Comparison of ENCODE assay signal across 24 mouse cellular contexts in the genomic region with DNA sequence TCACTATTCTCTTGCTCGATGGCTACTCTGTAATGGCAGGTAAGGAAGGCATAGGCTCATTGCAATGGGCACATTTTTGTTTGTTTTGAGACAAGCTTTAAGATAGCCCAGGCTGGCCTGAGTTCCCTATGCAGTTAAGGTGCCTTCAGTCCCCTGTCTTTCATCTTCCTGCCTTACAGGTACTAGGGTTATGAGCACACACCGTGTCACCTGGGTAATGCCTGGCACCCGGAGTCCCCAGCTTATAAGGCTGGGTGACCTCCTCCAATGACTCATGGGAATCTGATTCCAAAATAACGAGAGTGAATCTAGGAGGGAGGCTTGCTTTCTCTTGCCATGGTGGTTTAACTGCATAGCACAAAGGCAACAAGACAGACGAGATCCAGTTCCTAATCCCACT. TPM values are rescaled to one million over a fixed set of nuclear protein-coding genes. Genes with fewer than 3 reads are reported as not detected.
DNase-seq lines count a peak whose midpoint lies in the region; ATAC-seq and TF ChIP-seq lines count a peak whose summit lies in the region.
"Had no signal": no experiment of that assay in that cellular context is flagged by ENCODE, and none has a peak within 500 bp of the region (broad histone marks: within the 10 kb centered on the region; RNA-seq: fewer than 3 reads in every experiment).

No protein-coding gene starts in this region.

- H3K27me3 ChIP-seq in heart, embryonic 11.5 days (ENCODE audit: control insufficient read depth, insufficient read depth, low read length) = no peaks in the 10 kb centered on the region
- no peaks in the 10 kb centered on the region for H3K27me3 ChIP-seq in kidney, adult 2 months (replicated peaks; ENCODE audit: control insufficient read depth, insufficient read depth, low read length)
- H3K27me3 ChIP-seq in kidney, embryonic 15.5 days = no peaks in the 10 kb centered on the region
- H3K27me3 ChIP-seq in neural tube, embryonic 14.5 days (ENCODE audit: control insufficient read depth, insufficient read depth, low read length) = no peaks in the 10 kb centered on the region
- H3K27me3 ChIP-seq in neural tube, embryonic 15.5 days (replicated peaks) = no peaks in the 10 kb centered on the region
- H3K27me3 ChIP-seq: CH12.LX; embryonic facial prominence, embryonic 12.5 days; forebrain, embryonic 13.5 days; forebrain, embryonic 15.5 days; Patski had no signal

- no peak overlapping the region for H3K4me2 ChIP-seq in heart, embryonic 11.5 days
- no peak overlapping the region for H3K4me2 ChIP-seq in kidney, embryonic 15.5 days
- H3K4me2 ChIP-seq in neural tube, embryonic 14.5 days (ENCODE audit: low read depth, low read length) = no peak overlapping the region
- H3K4me2 ChIP-seq in neural tube, embryonic 15.5 days = no peak overlapping the region
- H3K4me2 ChIP-seq: embryonic facial prominence, embryonic 12.5 days; forebrain, embryonic 13.5 days; forebrain, embryonic 15.5 days had no signal

- no peak for TF ChIP-seq POLR2A in kidney, adult 2 months (IDR thresholded peaks at IDR 0.05; ENCODE audit: low read depth, low read length)

- WGBS in heart, embryonic 11.5 days (ENCODE audit: insufficient replicate concordance) = 82% methylated on average over 5 of the region's 5 CpGs
- WGBS in kidney, adult 2 months = 69% methylated on average over 5 of the region's 5 CpGs
- 77% methylated on average over 5 of the region's 5 CpGs for whole genome bisulfite sequencing in kidney, embryonic 15.5 days
- 75% methylated on average over 5 of the region's 5 CpGs for WGBS in neural tube, embryonic 14.5 days
- 75% methylated on average over 5 of the region's 5 CpGs for WGBS in neural tube, embryonic 15.5 days

- no peak overlapping the region for H3K9ac ChIP-seq in heart, embryonic 11.5 days (ENCODE audit: low read depth, low read length)
- no peak overlapping the region for H3K9ac ChIP-seq in kidney, embryonic 15.5 days
- H3K9ac ChIP-seq in neural tube, embryonic 14.5 days (replicated peaks; ENCODE audit: low read depth, low read length) = no peak overlapping the region
- no peak overlapping the region for H3K9ac ChIP-seq in neural tube, embryonic 15.5 days (replicated peaks)
- H3K9ac ChIP-seq: embryonic facial prominence, embryonic 12.5 days; forebrain, embryonic 13.5 days; forebrain, embryonic 15.5 days had no signal

- H3K36me3 ChIP-seq in heart, embryonic 11.5 days (ENCODE audit: control insufficient read depth, insufficient read depth, low read length) = no peaks in the 10 kb centered on the region
- H3K36me3 ChIP-seq in kidney, adult 2 months (ENCODE audit: control insufficient read depth, insufficient read depth, low read length) = no peaks in the 10 kb centered on the region
- H3K36me3 ChIP-seq in kidney, embryonic 15.5 days = no peaks in the 10 kb centered on the region
- no peaks in the 10 kb centered on the region for H3K36me3 ChIP-seq in neural tube, embryonic 14.5 days (ENCODE audit: control insufficient read depth, insufficient read depth, low read length)
- H3K36me3 ChIP-seq in neural tube, embryonic 15.5 days = no peaks in the 10 kb centered on the region
- H3K36me3 ChIP-seq: embryonic facial prominence, embryonic 12.5 days had no signal

- DNase-seq in heart, adult 11 months = peak; percentile 76
- DNase-seq in kidney, adult 2 months = no peak
- DNase-seq: adrenal gland, adult 8-10 months; adrenal gland, postnatal 14 days; adrenal gland, postnatal 36 days; B cell, adult 2 months; cerebellum, adult 11-12 months; cerebellum, adult 2 months; cerebellum, adult 9-10 months; cerebellum, postnatal 10 days; cerebellum, postnatal 25 days had no signal

- no peak overlapping the region for H3K27ac ChIP-seq in heart, embryonic 11.5 days (ENCODE audit: low read depth, low read length)
- peak overlapping the region; percentile 41 for H3K27ac ChIP-seq in kidney, adult 2 months (ENCODE audit: insufficient read depth, low read depth, low read length)
- H3K27ac ChIP-seq in kidney, embryonic 15.5 days = no peak overlapping the region
- no peak overlapping the region for H3K27ac ChIP-seq in neural tube, embryonic 14.5 days (ENCODE audit: low read depth, low read length)
- no peak overlapping the region for H3K27ac ChIP-seq in neural tube, embryonic 15.5 days (replicated peaks)
- H3K27ac ChIP-seq: embryonic facial prominence, embryonic 10.5 days; embryonic facial prominence, embryonic 12.5 days; forebrain, embryonic 13.5 days; forebrain, embryonic 15.5 days had no signal

- no peaks in the 10 kb centered on the region for H3K9me3 ChIP-seq in heart, embryonic 11.5 days (replicated peaks; ENCODE audit: control insufficient read depth, low read length)
- H3K9me3 ChIP-seq in kidney, embryonic 15.5 days (replicated peaks) = no peaks in the 10 kb centered on the region
- no peaks in the 10 kb centered on the region for H3K9me3 ChIP-seq in neural tube, embryonic 14.5 days (ENCODE audit: control insufficient read depth, low read length)
- no peaks in the 10 kb centered on the region for H3K9me3 ChIP-seq in neural tube, embryonic 15.5 days (replicated peaks)
- H3K9me3 ChIP-seq: embryonic facial prominence, embryonic 10.5 days; embryonic facial prominence, embryonic 12.5 days; forebrain, embryonic 13.5 days; forebrain, embryonic 15.5 days; G1E had no signal

- TF ChIP-seq CTCF in kidney, adult 2 months (conservative IDR thresholded peaks at IDR 0.05; ENCODE audit: insufficient read depth, insufficient read length, low read depth, low read length) = no peak

- no peaks in the 10 kb centered on the region for H3K4me1 ChIP-seq in heart, embryonic 11.5 days (ENCODE audit: control insufficient read depth, insufficient read depth, low read length)
- peaks cover 4% of the 10 kb centered on the region; the same call in 1 of the 2 replicates for H3K4me1 ChIP-seq in kidney, adult 2 months (ENCODE audit: control insufficient read depth, insufficient read depth, low read length)
- H3K4me1 ChIP-seq in kidney, embryonic 15.5 days = no peaks in the 10 kb centered on the region
- no peaks in the 10 kb centered on the region for H3K4me1 ChIP-seq in neural tube, embryonic 14.5 days (ENCODE audit: control insufficient read depth, insufficient read depth, low read length)
- H3K4me1 ChIP-seq in neural tube, embryonic 15.5 days = 0 out of 2 replicates have a peak, but pooled peaks cover 3% of the 10 kb centered on the region
- H3K4me1 ChIP-seq: embryonic facial prominence, embryonic 10.5 days; embryonic facial prominence, embryonic 12.5 days had no signal

- no peak for ATAC-seq in heart, embryonic 11.5 days (replicated peaks; ENCODE audit: insufficient number of reproducible peaks, low FRiP score, low TSS enrichment)
- no peak for ATAC-seq in kidney, embryonic 15.5 days (replicated peaks; ENCODE audit: low FRiP score)
- peak; percentile 28; the same call in 1 of the 2 replicates for ATAC-seq in neural tube, embryonic 14.5 days (ENCODE audit: low read depth)
- ATAC-seq in neural tube, embryonic 15.5 days (ENCODE audit: low FRiP score) = no peak
- ATAC-seq: activated CD4-positive, CD25-positive, alpha-beta regulatory T cell, adult 4 months; CD4-positive, CD25-positive, alpha-beta regulatory T cell, adult 4 months; forebrain, embryonic 13.5 days; forebrain, embryonic 15.5 days; Patski had no signal

- H3K4me3 ChIP-seq in heart, embryonic 11.5 days (ENCODE audit: low read depth, low read length) = no peak overlapping the region
- H3K4me3 ChIP-seq in kidney, adult 2 months (ENCODE audit: insufficient read depth, low read depth, low read length) = no peak overlapping the region
- no peak overlapping the region for H3K4me3 ChIP-seq in kidney, embryonic 15.5 days (replicated peaks)
- H3K4me3 ChIP-seq in neural tube, embryonic 14.5 days (ENCODE audit: low read depth, low read length) = no peak overlapping the region
- H3K4me3 ChIP-seq in neural tube, embryonic 15.5 days (replicated peaks) = no peak overlapping the region
- H3K4me3 ChIP-seq: embryonic facial prominence, embryonic 10.5 days; embryonic facial prominence, embryonic 12.5 days; forebrain, embryonic 13.5 days; forebrain, embryonic 15.5 days had no signal

RNA-seq across cellular contexts. Expression of a gene that starts 29.2 kb away (rescaled TPM):
- polyA plus RNA-seq in heart, embryonic 11.5 days (2014; fragmentation: Nextera tagmentation; extraction: Ambion mirVana) = 15.8 and 15.9 TPM in 2 replicates
- 7.2 and 9.3 TPM in 2 replicates for polyA plus RNA-seq in kidney, adult 2 months (2012; rRNA removed)
- polyA plus RNA-seq in kidney, embryonic 15.5 days (2015; fragmentation: Nextera tagmentation; extraction: Ambion mirVana) = 13.5 and 14.0 TPM in 2 replicates
- 40.0 and 40.5 TPM in 2 replicates for polyA plus RNA-seq in neural tube, embryonic 14.5 days (2014; fragmentation: Nextera tagmentation; extraction: Ambion mirVana)
- polyA plus RNA-seq in neural tube, embryonic 15.5 days (2015; fragmentation: Nextera tagmentation; extraction: Ambion mirVana) = 25.1 and 26.7 TPM in 2 replicates
